Mouse (Mus musculus): ENCODE data around the gene Stard13.

The Stard13 gene

GRCm38 (mm10) chr5:151022939-151023338 is 210.7 kb downstream of the Stard13 start:
- no peak for DNase-seq (ENCODE audit: low read depth, low spot score)

- no peak for DNase-seq (ENCODE audit: low read depth, low spot score)
Measured at GRCm38 (mm10) chr5:151022026-151022425, 211.6 kb downstream of the Stard13 start.

GRCm38 (mm10) chr5:151020831-151021230 is 212.8 kb downstream of the Stard13 start:
- DNase-seq (ENCODE audit: low read depth, low spot score): no peak

GRCm38 (mm10) chr5:151020031-151020820 is 213.4 kb downstream of the Stard13 start:
- no peak for DNase-seq (ENCODE audit: low read depth, low spot score)

- no peak for DNase-seq (ENCODE audit: low read depth, low spot score)
Measured at GRCm38 (mm10) chr5:151018959-151019358, 214.7 kb downstream of the Stard13 start.

GRCm38 (mm10) chr5:151018450-151018849 is 215.2 kb downstream of the Stard13 start:
- DNase-seq (ENCODE audit: low read depth, low spot score): no peak

- DNase-seq (ENCODE audit: low read depth, low spot score): no peak
Measured at GRCm38 (mm10) chr5:151004216-151004755, 229.3 kb downstream of the Stard13 start.

GRCm38 (mm10) chr5:151002051-151002450 is 231.6 kb downstream of the Stard13 start:
- no peak for DNase-seq (ENCODE audit: low read depth, low spot score)

GRCm38 (mm10) chr5:151001111-151001510 is 232.5 kb downstream of the Stard13 start:
- DNase-seq (ENCODE audit: low read depth, low spot score): no peak

- DNase-seq (ENCODE audit: low read depth, low spot score): no peak
Measured at GRCm38 (mm10) chr5:150996586-150996985, 237.1 kb downstream of the Stard13 start.

GRCm38 (mm10) chr5:150994096-150994495 is 239.5 kb downstream of the Stard13 start:
- DNase-seq (ENCODE audit: low read depth, low spot score): no peak
